Mouse (Mus musculus): ENCODE data around the gene Tceanc. TPM values are rescaled to one million over a fixed set of nuclear protein-coding genes. Genes with fewer than 3 reads are reported as not detected.

The Tceanc gene
- 1 to 10 TPM; 4.1 to 6.3 TPM for total RNA-seq (2023)

DNA sequence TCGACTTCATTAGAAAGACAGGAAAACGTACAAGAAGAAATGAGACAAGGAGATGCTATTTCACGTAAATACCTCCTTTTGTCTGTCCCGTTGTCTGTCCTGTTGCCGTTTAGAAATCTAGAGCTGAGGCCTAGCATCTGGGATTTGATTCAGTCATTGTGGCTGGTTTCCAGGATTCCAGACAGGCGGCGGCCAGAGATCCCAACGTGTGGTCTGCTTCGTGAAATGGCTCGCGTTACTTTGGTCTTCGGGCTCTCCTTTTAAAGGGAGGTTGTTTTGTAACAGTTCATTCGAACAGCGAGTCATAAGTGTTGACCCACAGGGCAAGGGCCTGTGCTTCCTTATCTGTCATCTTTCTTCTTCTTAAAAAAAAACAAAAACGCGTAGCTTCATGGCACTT is at the start of gene Tceanc:
TSS of gene Tceanc (minus strand) at position 223 of the 400 bp plus-strand sequence.

DNA sequence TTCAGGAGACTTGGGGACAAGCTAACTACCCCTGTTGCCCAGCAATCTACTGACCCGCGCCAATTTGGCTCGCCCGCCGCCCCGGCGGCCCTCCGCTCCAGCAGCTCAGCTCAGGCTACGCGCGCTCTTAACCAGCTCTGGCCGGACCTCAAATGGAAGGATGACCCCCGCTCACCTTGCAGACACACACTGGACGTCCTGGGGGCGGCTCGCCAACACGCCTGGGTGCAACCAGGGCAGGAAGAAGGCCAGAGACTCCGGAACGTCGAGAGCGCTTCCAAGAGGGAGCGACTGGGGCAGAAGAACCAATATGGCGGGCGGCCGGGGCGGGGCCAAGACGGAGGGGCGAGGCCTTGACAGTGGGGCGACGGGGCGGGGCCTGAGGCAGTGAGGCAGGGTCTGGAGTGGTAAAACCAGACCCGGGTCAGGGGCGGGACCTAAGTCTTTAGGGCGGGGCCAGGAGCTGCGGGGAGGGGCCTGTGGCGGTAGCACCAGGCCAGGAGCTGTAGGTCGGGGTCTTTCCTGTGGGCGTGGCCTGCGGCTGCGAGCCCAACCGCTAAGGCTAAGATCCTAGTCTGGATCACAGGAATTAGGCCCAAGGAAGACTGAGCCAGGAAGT is 38.9 kb downstream of the Tceanc start, which contains the start of gene Rab9:
TSS of gene Rab9 (minus strand) at position 503 of the 619 bp plus-strand sequence.

Other genes starting within 250 kb of the Tceanc start
- 1 to 10 TPM; 5.0 to 8.1 TPM for gene Trappc2, start 78.0 kb downstream of the Tceanc start, total RNA-seq (2023)
- 10 to 100 TPM; 12.6 to 14.5 TPM for gene Ofd1, start 77.9 kb downstream of the Tceanc start, total RNA-seq (2023)
- gene Rab9, start 38.7 kb downstream of the Tceanc start, total RNA-seq (2023) = 10 to 100 TPM; 18.5 to 26.0 TPM
- gene Egfl6, start 67.2 kb upstream of the Tceanc start, total RNA-seq (2023) = not detected